Mouse (Mus musculus): ENCODE data around the gene Evi5.
"Not testable (repeated sequence)": the region's sequence is repeated elsewhere in the genome, so short reads cannot be mapped to it uniquely, and the experiment has no call there.

The Evi5 gene

DNA sequence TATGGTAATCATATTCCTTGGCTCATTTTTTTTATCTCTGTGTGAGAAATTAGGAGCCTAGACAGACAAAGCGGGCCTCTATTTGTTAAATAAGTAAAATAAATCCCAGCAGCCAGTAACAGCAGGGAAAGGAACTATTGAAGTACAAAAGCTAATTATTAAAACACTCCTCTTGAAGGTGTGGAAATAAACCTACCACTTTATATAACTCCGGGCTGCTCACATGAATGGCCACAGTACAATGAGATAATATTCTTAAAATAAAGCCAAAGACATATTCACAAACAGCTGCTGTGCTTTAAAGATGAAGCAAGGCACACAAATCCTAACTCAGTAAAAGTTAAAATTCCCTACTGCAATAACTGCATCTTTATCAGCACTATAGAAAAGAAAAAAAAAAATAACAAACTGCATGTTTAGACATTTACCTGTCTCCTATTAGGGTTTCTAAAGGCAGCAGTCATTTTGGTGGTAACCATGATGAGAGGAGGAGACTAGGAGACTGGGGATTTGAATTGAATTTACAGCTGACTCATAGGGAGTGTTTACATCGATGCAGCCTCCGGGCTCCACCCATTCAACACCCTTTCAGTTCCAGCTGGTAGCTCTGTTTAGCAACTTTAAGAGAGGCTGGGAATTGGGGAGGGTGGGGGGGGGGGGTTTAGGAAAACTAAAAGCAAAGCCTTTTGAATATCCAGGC lies at the start of gene Evi5:
Evi5 (minus strand) TSS at position 547 of the 700 bp plus-strand sequence.
- no peak for DNase-seq

DNA sequence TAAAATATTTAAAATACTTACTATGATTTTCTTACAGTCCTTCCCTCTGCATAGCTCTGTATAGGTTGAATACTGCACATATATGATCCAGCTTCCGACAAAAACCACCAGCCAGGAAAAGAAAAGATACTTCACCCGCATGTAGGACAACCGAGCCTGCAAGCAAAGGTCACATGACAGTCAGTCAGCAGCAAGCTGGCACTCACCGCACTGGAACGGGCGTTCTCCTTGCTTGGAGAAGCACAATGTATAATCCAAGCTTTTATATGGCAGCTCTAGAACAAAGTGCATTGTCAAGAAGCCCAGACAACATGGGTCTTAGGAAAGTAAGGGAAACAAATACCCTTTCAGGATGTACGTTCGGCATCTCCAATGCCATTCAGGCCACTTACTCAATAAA lies 49.7 kb upstream of the Evi5 start:
- peak; percentile 70 for DNase-seq

DNA sequence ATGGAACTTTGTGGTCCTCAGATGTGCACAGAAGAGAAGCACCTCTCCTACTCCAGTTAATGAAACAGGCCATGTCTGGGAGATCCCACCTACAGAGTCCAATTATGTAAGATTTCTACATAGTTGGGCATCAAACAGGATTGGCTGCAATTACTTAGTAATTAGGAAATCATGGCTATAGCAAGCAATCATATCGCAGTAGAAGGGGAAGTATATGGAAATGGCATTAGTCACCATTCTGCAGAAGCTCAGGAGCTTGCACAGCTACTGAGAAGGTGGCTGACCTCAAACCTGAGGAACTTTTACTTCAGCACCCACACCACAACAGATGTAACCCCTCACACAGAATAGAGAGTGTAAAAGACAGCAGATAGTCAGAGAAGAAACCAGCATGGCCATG lies 47.9 kb upstream of the Evi5 start:
- DNase-seq, result no peak

DNA sequence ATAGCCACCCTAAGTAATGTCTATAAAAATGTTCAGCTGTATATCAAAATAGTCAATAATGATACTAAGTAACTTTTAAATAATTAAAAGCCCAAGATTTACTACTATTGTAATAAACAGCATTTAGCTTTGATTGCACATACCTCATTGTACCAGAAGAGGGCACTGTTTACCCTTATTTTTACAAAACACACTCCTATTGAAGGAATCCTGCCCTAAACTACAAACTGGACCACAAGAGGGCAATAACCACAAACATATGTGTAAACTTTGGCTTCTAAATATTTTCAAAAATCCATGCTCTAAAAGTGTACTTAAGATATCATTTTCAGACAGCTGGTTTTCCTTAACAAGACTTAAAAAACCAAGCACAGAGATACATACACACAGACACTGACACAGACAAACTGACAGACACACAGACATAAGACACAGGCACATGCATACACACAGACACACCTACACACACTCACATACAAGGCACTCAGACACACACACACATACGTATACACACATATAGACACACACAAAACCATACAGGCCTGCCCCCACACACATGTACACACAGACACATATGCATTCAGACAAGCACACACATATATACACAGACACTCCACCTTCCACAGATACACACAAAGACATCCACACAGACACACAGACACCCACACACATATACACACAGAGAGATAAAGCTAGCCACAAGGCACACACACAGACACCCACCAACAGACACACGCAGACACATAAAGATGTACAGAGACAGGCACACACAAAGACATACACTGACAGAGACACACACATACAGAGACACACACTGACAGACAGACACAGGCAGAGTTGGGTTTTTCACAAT lies 46.7 kb upstream of the Evi5 start:
- DNase-seq, result peak; percentile 58

DNA sequence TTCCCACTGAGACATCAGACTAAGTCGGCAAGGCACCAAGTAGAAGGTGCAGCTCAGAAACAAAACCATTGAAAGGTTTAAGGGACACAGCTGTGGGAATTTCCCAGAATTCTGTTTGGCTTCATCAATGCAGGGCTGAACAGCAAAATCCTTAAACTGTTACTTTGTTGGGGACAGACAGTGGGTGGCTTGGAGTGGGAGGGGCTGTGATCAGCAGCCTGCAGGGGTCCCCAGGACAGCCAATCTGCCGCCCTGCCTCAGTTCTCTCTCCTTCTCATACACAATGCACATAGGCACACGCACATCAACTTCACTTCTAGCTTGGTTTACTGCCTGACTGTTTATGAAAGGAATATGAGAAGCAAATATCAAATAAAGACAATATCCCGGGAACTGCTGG lies 40.4 kb upstream of the Evi5 start:
- DNase-seq, result no peak

DNA sequence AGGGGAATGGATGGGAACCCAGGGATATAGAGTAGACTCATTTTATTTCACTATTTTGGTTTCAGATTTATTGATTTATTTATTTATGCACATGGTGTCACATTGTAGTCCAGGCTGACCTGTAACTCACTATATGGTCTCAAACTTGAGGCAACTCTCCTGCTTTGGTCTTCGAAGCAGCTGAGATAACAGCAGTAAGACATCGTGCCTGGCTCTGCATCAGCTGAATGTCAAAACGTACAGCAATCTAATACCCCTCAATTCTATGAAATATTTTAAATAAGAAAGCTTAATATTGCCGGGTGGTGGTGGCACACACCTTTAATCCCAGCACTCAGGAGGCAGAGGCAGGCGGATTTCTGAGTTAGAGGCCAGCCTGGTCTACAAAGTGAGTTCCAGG lies 36.1 kb upstream of the Evi5 start:
- no peak for DNase-seq

DNA sequence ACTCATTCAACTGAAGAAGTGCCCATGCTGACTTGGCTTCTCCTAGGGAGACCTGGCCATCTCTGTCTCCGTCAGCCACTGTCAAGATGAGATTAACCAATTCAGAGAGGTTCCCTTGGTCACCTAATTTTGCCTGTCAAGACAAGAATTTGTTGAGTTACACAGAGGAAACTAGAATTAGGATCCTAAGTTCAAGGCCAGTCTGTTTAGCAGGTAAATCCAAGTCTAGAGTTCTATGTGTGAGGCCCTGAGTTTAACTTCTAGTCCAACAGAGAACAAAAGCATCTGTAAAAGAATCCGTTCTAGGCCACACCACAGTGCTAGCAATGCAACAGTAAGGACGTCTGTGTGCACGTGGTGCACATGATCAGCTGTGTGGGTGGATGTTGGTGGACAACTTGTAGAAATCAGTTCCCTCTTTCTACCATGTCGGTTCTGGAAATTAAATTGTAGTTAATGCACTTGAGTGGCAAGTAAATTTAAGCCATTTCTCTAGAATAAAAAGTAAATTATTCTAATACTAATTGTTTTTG lies 35.2 kb upstream of the Evi5 start:
- no peak for DNase-seq

DNA sequence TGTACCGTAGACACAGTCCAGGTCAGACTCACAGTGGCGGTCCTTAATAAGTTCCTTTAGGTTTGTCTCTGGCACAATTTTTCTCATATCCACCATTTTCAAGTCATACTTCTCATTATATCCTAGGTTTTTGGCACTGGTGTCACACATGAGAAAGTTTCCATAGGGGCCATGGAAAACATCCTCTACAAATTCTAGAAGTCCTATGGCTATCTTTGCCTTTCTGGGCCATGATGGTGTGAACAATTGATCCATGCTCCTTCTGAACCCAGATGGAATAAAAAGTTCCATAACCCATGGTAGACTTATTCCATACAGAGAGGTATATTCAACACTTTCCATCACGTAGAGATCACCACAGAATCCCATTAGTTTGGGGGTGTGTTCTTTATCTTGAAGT lies 34.8 kb upstream of the Evi5 start:
- no peak for DNase-seq

DNA sequence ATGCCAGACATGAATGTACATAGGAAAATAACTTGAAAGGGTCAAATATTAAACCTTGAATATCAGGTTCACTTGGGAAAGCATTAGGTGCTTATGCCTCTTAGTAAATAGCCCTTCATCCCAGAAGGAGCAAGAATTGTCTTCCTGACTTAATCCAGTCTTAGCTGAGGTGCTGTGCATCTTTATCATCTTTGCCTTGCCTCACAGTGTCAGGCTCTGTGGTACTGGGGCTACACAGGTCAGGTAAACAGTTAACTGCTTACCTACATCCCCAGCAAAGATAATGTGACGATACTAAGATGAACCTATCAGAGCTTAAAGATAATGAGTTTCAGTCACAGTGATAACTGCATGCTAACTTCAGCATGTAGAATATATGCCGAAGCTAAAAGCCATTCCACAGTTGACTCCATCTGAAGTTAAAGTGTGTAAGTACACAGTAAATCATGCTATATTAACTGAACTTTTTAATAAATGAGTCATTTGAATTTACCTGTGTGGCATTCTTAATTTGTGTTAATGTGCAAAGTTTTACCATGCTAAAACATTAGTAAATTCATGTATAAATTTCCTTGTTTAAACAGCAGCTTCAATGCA lies 33.7 kb upstream of the Evi5 start:
- no peak for DNase-seq

DNA sequence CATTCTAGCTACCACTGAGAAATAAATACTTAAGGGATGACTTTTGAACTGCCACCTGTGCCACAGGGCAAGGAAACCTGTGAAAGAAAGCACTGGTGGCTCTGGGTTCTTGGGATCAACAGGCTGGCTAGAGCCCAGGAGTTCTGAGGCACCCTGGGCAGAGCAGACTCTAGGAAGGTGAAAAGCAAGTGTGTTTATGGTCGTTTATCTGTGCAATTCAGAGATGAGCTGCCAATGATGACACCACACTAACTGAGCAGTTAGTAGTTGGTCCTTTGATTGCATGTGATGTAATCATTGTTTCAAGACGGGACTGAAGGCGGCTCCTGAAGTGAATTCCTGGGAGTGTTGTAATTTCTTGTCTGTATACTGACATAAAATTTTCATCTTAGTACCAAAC lies 29.4 kb upstream of the Evi5 start:
- DNase-seq, result no peak

DNA sequence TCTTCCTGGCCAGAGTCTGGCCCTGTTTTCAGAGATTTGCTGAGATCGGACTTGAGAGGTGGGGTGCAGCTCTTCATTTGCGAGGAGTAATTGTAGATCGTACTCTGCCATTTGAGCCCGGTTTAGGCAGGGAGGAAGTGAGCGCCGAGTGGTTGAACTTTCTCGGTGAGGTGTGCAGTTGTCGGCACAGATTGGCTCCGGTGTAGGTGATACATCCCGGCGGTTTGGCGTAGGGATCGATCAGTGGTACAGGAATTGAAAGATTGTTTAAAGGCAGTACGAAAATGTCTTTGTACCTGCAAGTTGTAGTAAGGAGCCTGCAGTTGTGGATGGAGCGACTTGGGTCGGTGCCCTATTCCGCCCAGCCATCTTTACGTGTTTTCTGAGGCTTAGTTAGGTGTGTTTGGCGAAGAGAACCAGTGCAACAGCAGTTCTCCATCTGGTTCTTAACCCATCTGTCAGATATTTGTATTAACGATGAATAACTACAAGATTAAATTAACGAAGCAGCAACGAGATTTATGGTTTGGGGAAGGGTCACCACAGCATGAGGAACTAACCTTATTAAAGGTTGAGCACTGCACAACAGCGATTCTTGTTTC lies 26.2 kb upstream of the Evi5 start:
- no peak for DNase-seq

DNA sequence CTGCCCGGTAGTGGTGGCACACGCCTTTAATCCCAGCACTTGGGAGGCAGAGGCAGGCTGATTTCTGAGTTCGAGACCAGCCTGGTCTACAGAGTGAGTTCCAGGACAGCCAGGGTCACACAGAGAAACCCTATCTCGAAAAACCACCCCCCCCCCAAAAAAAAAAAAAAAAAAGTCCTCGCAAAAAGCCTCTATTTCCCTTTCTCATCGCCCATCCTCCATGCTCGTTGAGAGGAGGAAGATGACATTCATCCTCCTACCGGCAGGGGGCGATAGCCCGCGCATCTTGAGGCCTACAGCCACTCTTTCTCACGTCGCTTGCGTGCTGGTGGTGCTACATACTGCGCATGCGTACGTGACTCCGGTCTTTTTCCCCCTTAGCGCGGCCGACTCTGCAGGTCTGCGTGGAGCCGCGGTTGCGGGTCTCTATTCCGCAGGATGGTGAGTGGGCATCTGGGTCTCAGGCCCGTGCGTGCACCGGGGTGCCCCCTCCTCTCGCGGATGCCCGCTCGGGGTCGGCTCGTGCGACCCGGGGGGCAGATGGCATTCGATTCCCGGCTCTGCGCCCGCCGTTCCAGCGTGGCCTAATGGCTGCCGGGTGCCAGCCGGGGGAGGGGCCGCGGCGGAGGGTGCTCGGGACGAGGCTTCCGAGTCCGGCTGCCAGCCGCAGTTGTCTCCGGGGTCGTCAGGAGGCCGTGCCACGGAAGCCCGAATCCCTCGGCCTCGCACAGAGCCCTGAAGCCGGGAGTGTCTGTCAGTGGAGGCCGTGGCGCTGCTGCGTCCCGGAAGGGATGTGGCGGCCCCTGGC lies 25.5 kb upstream of the Evi5 start, which contains the start of gene Rpl5:
Rpl5 (plus strand) TSS at position 297 of the 808 bp plus-strand sequence.
- DNase-seq, result peak; percentile 95

DNA sequence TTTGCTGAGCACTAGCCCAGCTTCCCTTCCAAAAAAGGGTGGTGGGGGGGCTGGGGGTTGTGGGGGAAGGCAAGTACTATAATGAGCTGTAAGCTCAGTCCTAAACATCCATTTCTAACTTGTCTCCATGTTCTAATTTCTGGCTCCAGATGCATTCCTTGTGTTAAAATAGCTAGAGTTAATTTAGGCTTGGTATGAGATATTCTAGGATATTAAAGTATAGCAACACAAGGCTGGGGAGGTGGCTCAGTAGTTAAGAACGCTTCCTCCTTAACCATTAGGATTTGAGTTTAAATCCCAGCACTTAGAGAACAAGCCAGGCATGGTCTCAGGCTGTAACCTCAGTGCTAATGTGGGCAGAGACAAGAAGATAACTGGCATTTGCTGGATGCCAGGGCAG lies 21.4 kb upstream of the Evi5 start:
- no peak for DNase-seq

DNA sequence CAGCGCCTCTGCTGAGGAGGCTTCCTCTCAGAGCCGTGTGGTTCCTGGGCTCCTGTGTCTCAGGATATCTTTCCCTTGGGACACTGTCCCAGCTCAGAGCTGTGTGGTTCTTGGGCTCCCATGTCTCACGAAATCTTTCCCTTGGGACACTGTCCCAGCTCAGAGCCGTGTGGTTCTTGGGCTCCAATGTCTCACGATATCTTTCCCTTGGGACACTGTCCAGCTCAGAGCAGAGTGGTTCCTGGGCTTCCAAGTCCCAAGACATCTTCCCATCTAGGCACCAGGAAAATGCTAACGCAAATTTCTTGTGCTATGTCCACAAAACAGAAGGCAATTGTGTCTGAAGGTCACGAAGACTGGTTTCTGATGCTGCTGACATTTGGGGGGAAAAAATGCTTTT lies 19.8 kb upstream of the Evi5 start:
- DNase-seq, result no peak

DNA sequence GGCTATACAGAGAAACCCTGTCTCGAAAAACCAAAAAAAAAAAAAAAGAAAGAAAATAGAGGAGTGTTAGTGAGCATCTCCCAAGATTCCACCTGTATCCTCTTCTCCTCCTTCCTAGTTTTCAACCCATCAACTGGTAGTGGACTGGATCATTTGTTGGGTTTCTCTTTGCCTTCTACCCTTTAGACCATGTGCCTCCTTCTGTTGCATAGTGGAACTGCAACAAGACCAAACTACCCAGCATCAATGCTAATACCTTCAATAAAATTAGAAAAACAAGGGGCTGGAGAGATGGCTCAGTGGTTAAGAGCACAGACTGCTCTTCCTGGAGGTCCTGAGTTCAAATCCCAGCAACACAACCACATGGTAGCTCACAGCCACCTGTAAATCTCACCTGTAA lies 16.6 kb upstream of the Evi5 start:
- not testable (repeated sequence) for DNase-seq

DNA sequence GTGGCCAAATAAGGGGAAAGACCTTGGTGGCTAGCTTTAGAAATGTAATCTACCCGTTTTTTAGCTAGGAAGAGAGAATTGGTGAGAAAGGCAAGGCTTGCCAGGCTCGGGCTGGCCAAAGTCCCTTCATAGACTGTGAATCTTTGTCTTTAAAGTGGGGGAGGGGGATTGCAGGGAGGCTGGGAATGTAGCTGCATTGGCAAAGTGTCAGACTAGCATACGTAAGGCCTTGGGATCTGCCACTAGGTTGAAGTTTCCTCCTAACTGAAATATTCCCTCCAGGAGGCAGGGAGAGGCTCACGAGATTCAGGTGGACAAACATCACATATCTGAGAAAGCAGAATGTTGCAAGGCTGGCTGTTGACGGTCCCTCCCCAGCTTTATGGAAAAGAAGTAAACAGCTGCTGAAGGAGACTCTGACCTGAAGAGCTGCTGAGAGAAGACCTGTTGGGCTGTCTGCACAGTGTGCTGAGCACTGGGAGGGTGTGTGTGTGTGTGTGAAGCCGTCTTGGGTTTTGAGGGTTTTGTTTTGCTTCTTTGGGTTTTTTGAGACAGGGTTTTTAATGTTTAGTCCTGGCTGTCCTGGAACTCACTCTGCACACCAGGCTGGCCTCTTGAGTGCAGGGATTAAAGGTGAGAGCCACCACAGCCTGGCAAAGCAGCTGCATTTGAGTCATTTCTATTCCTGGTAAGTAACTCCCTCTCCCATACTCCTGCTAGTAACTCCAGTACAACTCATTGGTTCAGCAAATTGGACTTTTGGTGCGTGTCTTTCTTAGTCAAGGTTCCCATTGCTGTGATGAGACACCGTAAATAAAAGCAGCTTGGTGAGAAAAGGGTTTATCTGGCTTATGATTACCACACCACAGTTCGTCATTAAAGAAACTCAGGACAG lies 15.3 kb upstream of the Evi5 start:
- DNase-seq, result no peak

DNA sequence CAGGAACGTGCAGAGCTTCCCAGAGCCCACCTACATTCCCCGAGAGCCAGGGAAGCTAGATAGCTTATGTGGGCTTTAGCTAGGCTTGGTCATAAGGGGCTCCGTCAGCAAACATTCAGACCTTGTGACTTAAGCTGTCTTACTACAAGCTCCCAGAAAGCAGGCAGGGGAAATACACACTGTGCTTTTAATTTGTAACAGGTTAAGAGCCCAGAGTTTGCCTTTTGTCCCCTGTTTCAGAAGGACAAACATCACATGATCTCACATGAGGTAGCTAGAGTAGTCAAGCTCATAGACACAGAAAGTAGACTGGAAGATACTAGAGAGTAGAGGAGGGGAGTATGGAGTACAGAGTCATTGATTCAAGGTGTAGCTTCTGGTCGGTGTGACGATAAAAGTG lies 5.8 kb upstream of the Evi5 start:
- DNase-seq, result no peak

DNA sequence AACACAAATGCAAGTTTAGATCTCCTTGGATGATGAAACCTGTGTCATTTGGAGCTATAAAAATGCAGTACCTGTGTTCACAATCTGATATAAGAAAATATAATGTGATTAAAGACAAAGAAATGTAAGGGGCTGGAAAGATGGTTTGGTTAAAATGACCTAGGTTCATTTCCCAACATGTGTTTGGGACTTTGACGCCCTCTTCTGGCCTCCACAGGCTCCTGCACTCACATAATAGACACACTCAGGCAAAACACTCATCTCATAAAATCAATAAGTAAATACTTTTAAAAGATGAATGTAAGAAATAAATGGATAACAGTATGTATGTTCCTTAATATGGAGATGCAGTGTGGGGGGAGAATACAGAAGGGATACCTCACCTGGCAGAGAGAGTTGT lies 2.1 kb upstream of the Evi5 start:
- DNase-seq, result no peak

DNA sequence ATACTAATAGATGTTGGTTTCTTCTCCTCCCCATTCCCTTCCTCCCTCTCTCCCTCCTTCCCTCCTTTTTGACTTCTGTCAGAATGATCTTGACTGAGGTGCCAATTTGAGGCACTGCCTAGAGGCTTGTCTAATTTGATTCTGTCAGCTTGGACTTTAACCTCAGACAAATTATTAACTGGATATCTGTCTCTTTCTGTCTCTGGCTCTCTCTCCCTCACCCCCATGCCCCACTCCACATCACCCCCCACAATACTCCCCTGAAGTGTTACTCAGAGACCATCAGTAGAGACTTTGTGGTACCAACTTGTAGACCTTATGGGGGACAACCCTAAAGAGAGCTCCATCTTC lies 329 bp upstream of the Evi5 start:
- no peak for DNase-seq

DNA sequence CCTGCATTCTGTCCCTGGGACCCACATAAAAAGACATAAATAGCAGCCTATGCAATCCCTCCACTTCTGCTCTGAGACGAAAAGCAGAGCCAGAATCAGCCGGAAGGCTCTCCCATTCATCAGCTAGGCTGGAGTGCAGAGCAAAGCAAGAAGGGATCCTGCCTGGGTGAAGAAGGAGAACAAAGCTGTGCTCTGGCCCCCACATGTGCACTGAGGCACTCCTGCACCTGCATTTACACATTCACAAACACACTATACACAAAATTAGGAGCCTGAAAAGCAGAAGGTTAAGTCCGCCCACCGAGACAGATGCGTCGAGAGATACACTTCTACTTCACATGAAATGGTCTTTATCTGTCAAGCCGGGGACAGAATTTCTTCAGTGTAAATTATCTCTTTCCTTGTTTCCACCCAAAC lies 1.0 kb downstream of the Evi5 start:
- no peak for DNase-seq

DNA sequence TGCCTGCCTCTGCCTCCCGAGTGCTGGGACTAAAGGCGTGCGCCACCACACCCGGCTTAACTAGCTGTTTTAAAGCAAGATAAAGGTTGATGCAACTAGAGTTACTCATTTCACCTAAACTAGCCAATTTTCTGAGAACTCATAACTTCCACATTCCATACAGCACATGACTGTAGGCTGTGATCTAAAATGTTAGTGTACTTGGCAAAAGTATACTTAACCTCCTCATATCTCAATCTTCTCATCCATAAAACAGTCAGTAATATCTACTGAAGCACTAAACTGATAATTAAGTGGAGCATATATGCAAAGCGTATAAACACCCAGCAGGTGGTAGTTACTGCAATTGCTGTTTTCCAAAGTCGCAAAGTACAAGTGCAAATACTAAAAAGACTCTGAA lies 1.6 kb downstream of the Evi5 start:
- no peak for DNase-seq

DNA sequence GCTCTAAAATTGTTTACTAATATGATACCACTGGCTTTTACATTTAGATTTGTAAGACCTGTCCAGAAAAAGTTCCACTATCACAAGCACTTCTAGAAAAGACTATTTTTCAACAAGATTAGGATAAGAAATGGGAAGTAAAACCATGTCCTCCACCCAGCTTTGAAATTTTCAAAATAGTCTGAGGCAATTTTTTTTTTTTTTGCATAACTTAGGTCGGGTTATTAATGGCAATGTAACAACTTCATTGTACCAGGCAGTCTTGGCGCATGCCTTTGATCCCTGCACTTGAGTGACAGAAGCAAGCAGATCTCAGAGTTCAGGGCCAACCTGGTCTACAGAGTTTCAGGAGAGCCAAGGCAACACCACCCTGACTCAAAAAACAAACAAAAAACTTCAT lies 5.2 kb downstream of the Evi5 start:
- no peak for DNase-seq

All from cerebellum, adult 9-11 months (tissue).